Mouse (Mus musculus): ENCODE results near the gene Gm609. TPM values are rescaled to one million over a fixed set of nuclear protein-coding genes. Genes with fewer than 3 reads are reported as not detected.

Gene Gm609
- polyA plus RNA-seq, 1 experiment, result 0.65 TPM

Other genes with a start within 250 kb of the Gm609 start
- gene Cd200, start 83.9 kb downstream of the Gm609 start, polyA plus RNA-seq (2012; rRNA removed), result 84.0 and 113 TPM in 2 replicates
- 0.11 TPM in 1 of 2 replicates, not detected in the other for gene Gm17783, start 39.1 kb upstream of the Gm609 start, polyA plus RNA-seq (2012; rRNA removed)
- gene Slc9c1, start 42.3 kb upstream of the Gm609 start, polyA plus RNA-seq (2012; rRNA removed), result 0.04 TPM in 1 of 2 replicates, not detected in the other
- gene Gcsam, start 117.4 kb upstream of the Gm609 start, polyA plus RNA-seq (2012; rRNA removed), result 0.14 and 0.27 TPM in 2 replicates
- gene BC016579, start 161.1 kb upstream of the Gm609 start, polyA plus RNA-seq (2012; rRNA removed), result 0.34 and 0.39 TPM in 2 replicates
- 0.52 and 1.1 TPM in 2 replicates for gene Tmprss7, start 200.7 kb upstream of the Gm609 start, polyA plus RNA-seq (2012; rRNA removed)
- 0.42 TPM in 2 replicates for gene Tagln3, start 231.6 kb upstream of the Gm609 start, polyA plus RNA-seq (2012; rRNA removed)
- 6.6 and 6.9 TPM in 2 replicates for gene Abhd10, start 250.0 kb upstream of the Gm609 start, polyA plus RNA-seq (2012; rRNA removed)